26 mouse cellular contexts compared by ENCODE assay signal in genomic region chr6:32362421-32362820, GRCm38 (mm10).
DNase-seq lines count a peak whose midpoint lies in the region; ATAC-seq and TF ChIP-seq lines count a peak whose summit lies in the region.
"Had no signal": no experiment of that assay in that cellular context is flagged by ENCODE, and none has a peak within 500 bp of the region (broad histone marks: within the 10 kb centered on the region; RNA-seq: fewer than 3 reads in every experiment).

No protein-coding gene starts in this region.

- ATAC-seq in hindbrain, embryonic 13.5 days (ENCODE audit: low FRiP score): no peak
- ATAC-seq in hindbrain, postnatal 0 days: no peak
- ATAC-seq in midbrain, embryonic 11.5 days (ENCODE audit: low FRiP score): peak; percentile 55; the same call in 1 of the 2 replicates
- no peak for ATAC-seq in limb, embryonic 13.5 days (ENCODE audit: low FRiP score, low read depth)
- ATAC-seq: CD4-positive, CD25-positive, alpha-beta regulatory T cell, adult 4 months had no signal

- H3K4me1 ChIP-seq in hindbrain, embryonic 13.5 days (replicated peaks): peaks cover 41% of the 10 kb centered on the region
- peaks cover 6% of the 10 kb centered on the region; the same call in 1 of the 2 replicates for H3K4me1 ChIP-seq in hindbrain, postnatal 0 days (ENCODE audit: insufficient read depth, low read length)
- no peaks in the 10 kb centered on the region for H3K4me1 ChIP-seq in midbrain, embryonic 11.5 days (ENCODE audit: control insufficient read depth, insufficient read depth, low read length)
- peaks cover 14% of the 10 kb centered on the region for H3K4me1 ChIP-seq in midbrain, embryonic 10.5 days
- H3K4me1 ChIP-seq in limb, embryonic 13.5 days: peaks cover 59% of the 10 kb centered on the region

- no peak for DNase-seq in hindbrain, postnatal 0 days (ENCODE audit: low spot score)
- no peak for DNase-seq in midbrain, embryonic 11.5 days (ENCODE audit: low spot score, missing footprints)
- no peak for DNase-seq in midbrain, embryonic 10.5 days (ENCODE audit: low spot score)
- DNase-seq in adrenal gland, adult 2 months: no peak
- no peak for DNase-seq in left cerebral cortex, adult 8-10 months (ENCODE audit: low spot score in 2 of 2)
- DNase-seq: adrenal gland, postnatal 25 days; cerebellum, adult 2 months; cerebellum, postnatal 14 days; gastrocnemius, adult 2 months; gastrocnemius, postnatal 36 days; heart, adult 18-20 months; heart, postnatal 4 days; kidney, adult 18-20 months; kidney, postnatal 25 days; liver; lung, embryonic 14.5 days; lung, postnatal 14 days; right cerebral cortex, postnatal 25 days; spleen, adult 18-20 months; thymus, postnatal 14 days had no signal

- no peaks in the 10 kb centered on the region for H3K27me3 ChIP-seq in hindbrain, embryonic 13.5 days
- H3K27me3 ChIP-seq in hindbrain, postnatal 0 days (ENCODE audit: insufficient read depth, low read length): no peaks in the 10 kb centered on the region
- H3K27me3 ChIP-seq in midbrain, embryonic 11.5 days (ENCODE audit: control insufficient read depth, insufficient read depth, low read length): no peaks in the 10 kb centered on the region
- H3K27me3 ChIP-seq in midbrain, embryonic 10.5 days (ENCODE audit: low read depth, poor library complexity, severe bottlenecking): no peaks in the 10 kb centered on the region
- peaks cover 8% of the 10 kb centered on the region; the same call in 1 of the 2 replicates for H3K27me3 ChIP-seq in limb, embryonic 13.5 days
- H3K27me3 ChIP-seq: heart, embryonic 12.5 days; kidney, embryonic 15.5 days had no signal

- no peak for TF ChIP-seq CTCF in hindbrain, postnatal 0 days (IDR thresholded peaks at IDR 0.05; ENCODE audit: low read depth)

- H3K4me3 ChIP-seq in hindbrain, embryonic 13.5 days: no peak overlapping the region
- H3K4me3 ChIP-seq in hindbrain, postnatal 0 days (ENCODE audit: low read length): no peak overlapping the region
- H3K4me3 ChIP-seq in midbrain, embryonic 11.5 days (ENCODE audit: low read depth, low read length): no peak overlapping the region
- no peak overlapping the region for H3K4me3 ChIP-seq in midbrain, embryonic 10.5 days
- no peak overlapping the region for H3K4me3 ChIP-seq in limb, embryonic 13.5 days
- H3K4me3 ChIP-seq: gastrocnemius, adult 2 months; heart, embryonic 12.5 days; kidney, embryonic 15.5 days had no signal

- no peak overlapping the region for H3K4me2 ChIP-seq in hindbrain, embryonic 13.5 days
- no peak overlapping the region for H3K4me2 ChIP-seq in hindbrain, postnatal 0 days (ENCODE audit: low read depth, low read length)
- H3K4me2 ChIP-seq in midbrain, embryonic 11.5 days: no peak overlapping the region
- no peak overlapping the region for H3K4me2 ChIP-seq in limb, embryonic 13.5 days (replicated peaks)
- H3K4me2 ChIP-seq: heart, embryonic 12.5 days; kidney, embryonic 15.5 days; lung, embryonic 14.5 days had no signal

- H3K36me3 ChIP-seq in hindbrain, embryonic 13.5 days: no peaks in the 10 kb centered on the region
- H3K36me3 ChIP-seq in hindbrain, postnatal 0 days (ENCODE audit: insufficient read depth, low read length): no peaks in the 10 kb centered on the region
- H3K36me3 ChIP-seq in midbrain, embryonic 11.5 days (ENCODE audit: control insufficient read depth, insufficient read depth, low read length): no peaks in the 10 kb centered on the region
- H3K36me3 ChIP-seq in midbrain, embryonic 10.5 days: no peaks in the 10 kb centered on the region
- no peaks in the 10 kb centered on the region for H3K36me3 ChIP-seq in limb, embryonic 13.5 days
- H3K36me3 ChIP-seq: heart, embryonic 12.5 days; kidney, embryonic 15.5 days had no signal

- H3K9me3 ChIP-seq in hindbrain, embryonic 13.5 days: no peaks in the 10 kb centered on the region
- H3K9me3 ChIP-seq in hindbrain, postnatal 0 days (ENCODE audit: low read length): no peaks in the 10 kb centered on the region
- H3K9me3 ChIP-seq in midbrain, embryonic 11.5 days (ENCODE audit: control insufficient read depth, low read length): no peaks in the 10 kb centered on the region
- no peaks in the 10 kb centered on the region for H3K9me3 ChIP-seq in midbrain, embryonic 10.5 days (replicated peaks)
- no peaks in the 10 kb centered on the region for H3K9me3 ChIP-seq in limb, embryonic 13.5 days
- H3K9me3 ChIP-seq: heart, embryonic 12.5 days; kidney, embryonic 15.5 days had no signal

- 84% methylated on average over 4 of the region's 4 CpGs for WGBS in hindbrain, embryonic 13.5 days
- 67% methylated on average over 4 of the region's 4 CpGs for WGBS in hindbrain, postnatal 0 days
- WGBS in midbrain, embryonic 11.5 days: 74% methylated on average over 4 of the region's 4 CpGs
- 83% methylated on average over 4 of the region's 4 CpGs for WGBS in midbrain, embryonic 10.5 days
- WGBS in limb, embryonic 13.5 days: 90% methylated on average over 4 of the region's 4 CpGs

- no peak overlapping the region for H3K9ac ChIP-seq in hindbrain, embryonic 13.5 days
- H3K9ac ChIP-seq in hindbrain, postnatal 0 days (replicated peaks; ENCODE audit: low read length): no peak overlapping the region
- no peak overlapping the region for H3K9ac ChIP-seq in midbrain, embryonic 11.5 days (ENCODE audit: low read length)
- no peak overlapping the region for H3K9ac ChIP-seq in limb, embryonic 13.5 days
- H3K9ac ChIP-seq: heart, embryonic 12.5 days; kidney, embryonic 15.5 days; liver, embryonic 14.5 days; lung, embryonic 14.5 days had no signal

- peak overlapping the region; percentile 35; the same call in 1 of the 2 replicates for H3K27ac ChIP-seq in hindbrain, embryonic 13.5 days
- no peak overlapping the region for H3K27ac ChIP-seq in hindbrain, postnatal 0 days
- no peak overlapping the region for H3K27ac ChIP-seq in midbrain, embryonic 11.5 days (ENCODE audit: low read depth, low read length)
- no peak overlapping the region for H3K27ac ChIP-seq in midbrain, embryonic 10.5 days (replicated peaks)
- 0 out of 2 replicates have a peak overlapping the region, but pooled peaks have one; percentile 1 for H3K27ac ChIP-seq in limb, embryonic 13.5 days
- H3K27ac ChIP-seq: gastrocnemius, adult 2 months; kidney, embryonic 15.5 days; liver, embryonic 14.5 days had no signal

Comparison
In these comparisons a context has a peak if more than half of its experiments do, and no peak if none do; other contexts are left out.
1. H3K27ac ChIP-seq: peak in hindbrain, embryonic 13.5 days (single experiment) and limb, embryonic 13.5 days (single experiment); none in hindbrain, postnatal 0 days (single experiment), midbrain, embryonic 11.5 days (single experiment) and midbrain, embryonic 10.5 days (single experiment).